Mouse (Mus musculus): ENCODE results near the gene Ceacam19.
A peak's percentile ranks its signal among the peaks of the same experiment; 100 is the strongest.
"Not testable (repeated sequence)": the region's sequence is repeated elsewhere in the genome, so short reads cannot be mapped to it uniquely, and the experiment has no call there.

Gene Ceacam19

GRCm38 (mm10) chr7:19887849-19888248, at the start of gene Ceacam19:
Gene Ceacam19, minus strand, starts transcription at chr7:19887965.
- no peak for DNase-seq (ENCODE audit: low read depth, low spot score)

DNA sequence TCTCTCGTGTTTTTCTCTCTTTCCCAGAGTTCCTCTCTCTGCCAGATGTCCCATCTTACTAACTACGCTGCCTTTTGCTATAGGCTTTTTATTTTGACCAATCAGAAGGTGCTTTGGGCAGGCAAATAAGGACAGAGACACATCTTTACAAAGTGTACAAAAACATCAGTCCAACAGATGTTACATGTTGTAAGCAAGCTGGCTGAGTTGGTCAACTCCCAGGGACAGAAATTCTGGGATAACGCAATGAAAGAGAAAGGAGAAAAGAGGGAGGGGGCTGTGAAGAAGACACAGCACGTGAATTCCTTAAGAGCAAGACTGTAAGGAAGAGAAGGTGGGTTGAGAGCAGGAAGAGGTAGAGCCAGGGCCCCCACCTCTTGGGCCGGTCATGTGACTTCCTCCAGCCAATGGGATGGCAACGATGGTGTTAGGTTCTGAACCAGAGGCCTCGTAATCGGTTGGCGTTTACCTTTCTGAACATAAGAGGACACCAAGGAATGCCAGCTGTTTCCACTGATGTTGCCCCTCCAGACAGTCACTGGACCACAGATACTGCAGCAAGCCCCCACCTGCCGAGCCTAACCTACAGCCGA, 49.6 kb upstream of the Ceacam19 start:
- DNase-seq (ENCODE audit: low read depth, low spot score) = peak; percentile 64

DNA sequence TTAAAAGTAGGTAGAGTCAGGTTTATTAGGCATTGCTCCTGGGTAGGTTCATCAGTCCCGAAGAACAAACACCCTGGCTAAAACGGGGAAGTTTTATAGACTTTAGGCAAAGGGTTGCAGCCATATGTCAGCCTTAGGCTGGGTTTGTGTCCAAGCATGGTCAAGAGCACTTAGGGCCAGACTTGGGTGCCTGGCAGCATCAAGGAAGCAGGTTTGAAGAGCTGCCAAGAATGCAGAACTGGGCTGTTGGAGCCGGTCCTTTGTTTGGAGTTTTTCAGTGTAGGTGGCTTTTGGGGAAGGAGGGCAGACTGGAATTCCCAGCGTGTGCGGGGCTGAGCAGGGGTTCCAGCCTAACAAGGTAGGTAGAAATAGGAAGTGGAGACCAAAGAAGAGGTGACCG, 48.2 kb upstream of the Ceacam19 start:
- no peak for DNase-seq (ENCODE audit: low read depth, low spot score)

- DNase-seq (ENCODE audit: low read depth, low spot score) = no peak
These were observed 47.5 kb upstream of the Ceacam19 start for GRCm38 (mm10) chr7:19935171-19935751.

- DNase-seq (ENCODE audit: low read depth, low spot score) = peak; percentile 75
These were observed 45.4 kb upstream of the Ceacam19 start for GRCm38 (mm10) chr7:19932877-19933809.

DNA sequence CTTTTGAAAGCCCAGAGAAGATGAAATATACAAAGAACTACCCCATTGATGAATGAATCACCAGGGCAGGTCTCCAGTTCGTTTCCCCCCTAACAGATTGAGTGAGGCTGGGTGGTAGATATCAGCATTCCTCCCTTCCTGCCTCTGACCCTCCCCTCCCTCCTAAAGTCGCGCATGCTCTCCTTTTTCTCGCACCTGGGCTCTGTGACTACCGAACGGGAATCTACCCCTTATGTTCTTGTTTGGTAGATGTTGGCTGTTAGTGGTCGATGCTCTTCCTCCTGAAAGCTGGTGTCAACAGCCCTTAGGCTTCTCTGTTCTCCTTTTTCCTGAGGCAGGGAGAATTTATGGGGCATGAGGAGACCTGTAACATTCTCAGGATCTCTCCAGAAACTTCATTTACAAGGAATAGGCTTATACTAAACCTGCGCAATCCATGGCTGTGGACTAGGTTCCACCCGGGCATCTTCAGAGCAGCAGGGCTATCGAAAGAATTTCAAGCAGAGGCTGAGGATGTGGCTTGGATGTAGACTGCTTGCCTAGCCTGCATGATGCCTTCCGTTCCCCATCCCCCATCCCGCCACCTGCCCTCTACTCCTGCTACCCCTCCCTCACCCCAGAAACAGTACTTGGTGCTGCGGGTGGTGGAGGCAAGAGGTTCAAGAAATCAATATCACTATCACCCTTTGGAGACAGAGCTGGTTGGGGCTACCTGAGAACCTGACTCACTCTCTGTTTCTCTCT, 44.5 kb upstream of the Ceacam19 start:
- peak; percentile 63 for DNase-seq (ENCODE audit: low read depth, low spot score)

- not testable (repeated sequence) for DNase-seq (ENCODE audit: low read depth, low spot score)
These were observed 42.7 kb upstream of the Ceacam19 start for GRCm38 (mm10) chr7:19930481-19930880.

DNA sequence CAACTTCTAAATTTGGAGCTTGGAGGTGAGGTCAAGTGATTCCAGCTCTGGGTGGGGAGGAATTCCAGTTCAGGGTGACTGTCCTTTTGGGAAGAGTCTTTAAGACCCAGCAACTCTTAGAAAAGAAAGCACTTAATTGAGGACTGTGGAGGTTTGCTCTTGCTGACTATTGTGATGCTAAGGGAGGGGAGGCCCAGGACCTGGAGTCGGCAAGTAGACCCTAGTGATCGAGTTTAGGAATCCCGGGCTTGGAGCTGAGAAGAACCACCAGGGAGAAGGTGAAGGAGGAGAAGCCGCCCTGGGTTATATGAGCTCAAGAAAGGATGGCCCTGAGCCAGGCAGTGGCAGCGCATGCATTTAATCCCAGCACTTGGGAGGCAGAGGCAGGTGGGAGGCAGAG, 40.7 kb upstream of the Ceacam19 start:
- DNase-seq (ENCODE audit: low read depth, low spot score) = peak; percentile 92

- no peak for DNase-seq (ENCODE audit: low read depth, low spot score)
These were observed 39.2 kb upstream of the Ceacam19 start for GRCm38 (mm10) chr7:19926849-19927480.

- no peak for DNase-seq (ENCODE audit: low read depth, low spot score)
These were observed 37.6 kb upstream of the Ceacam19 start for GRCm38 (mm10) chr7:19925376-19925775.

GRCm38 (mm10) chr7:19923797-19924196, 36.0 kb upstream of the Ceacam19 start:
- peak; percentile 63 for DNase-seq (ENCODE audit: low read depth, low spot score)

DNA sequence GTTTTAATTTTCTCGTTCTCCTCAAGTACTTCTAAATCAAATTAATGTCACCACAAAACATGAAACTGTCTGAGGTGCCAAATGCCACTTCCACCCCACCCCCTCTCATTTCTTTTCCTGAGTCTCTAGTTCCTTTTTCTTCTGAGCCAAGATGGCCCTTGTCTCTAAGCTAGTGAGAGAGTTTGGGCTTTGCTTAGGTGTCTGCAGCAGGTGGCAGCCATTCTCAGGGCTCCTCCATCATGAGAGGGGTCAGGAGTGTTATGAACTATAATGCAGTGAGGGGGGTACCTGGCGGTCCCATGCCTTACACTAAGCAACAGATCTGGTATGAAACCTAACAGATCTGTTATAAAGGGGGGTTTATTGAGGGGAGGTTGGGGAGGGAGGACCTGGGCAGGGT, 35.6 kb upstream of the Ceacam19 start:
- no peak for DNase-seq (ENCODE audit: low read depth, low spot score)

DNA sequence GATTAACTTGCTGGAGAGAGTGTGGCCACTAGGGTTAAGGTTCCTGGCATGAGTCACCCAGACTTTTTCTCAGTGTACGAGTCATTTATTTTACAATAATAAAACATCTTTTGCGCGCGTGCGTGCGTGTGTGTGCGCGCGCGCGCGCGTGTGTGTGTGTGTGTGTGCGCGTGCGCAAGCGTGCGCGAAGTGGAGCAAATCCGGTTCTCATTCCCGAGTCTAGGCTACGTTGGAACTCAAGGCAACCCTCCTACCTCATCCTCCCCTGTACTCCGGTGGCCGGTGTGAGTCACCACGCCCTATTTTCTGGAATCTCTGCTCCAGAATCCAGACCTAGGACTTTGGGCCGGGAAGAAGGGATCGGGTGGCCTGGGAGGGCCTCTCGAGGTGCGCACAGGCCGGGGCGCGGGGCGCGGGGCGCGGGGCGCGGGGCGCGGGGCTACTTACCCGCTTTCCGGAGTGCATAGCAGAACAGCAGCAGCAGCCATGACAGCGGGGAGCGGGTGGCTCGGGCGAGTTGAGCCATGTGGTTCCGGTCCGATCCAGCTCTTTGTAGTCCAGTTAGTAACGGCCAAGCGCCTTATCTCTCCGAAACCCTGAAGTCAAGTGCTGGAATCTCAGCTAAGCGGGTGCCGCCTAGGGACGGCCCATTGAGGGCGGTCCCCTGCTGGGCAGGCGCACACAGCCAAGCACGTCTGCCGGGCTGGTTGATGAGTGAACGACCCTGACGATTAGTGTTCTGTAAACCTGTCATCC, 32.9 kb upstream of the Ceacam19 start, which contains the start of gene Pvr:
Pvr (minus strand) TSS at position 655 of the 756 bp plus-strand sequence.
- peak; percentile 89 for DNase-seq (ENCODE audit: low read depth, low spot score)

DNA sequence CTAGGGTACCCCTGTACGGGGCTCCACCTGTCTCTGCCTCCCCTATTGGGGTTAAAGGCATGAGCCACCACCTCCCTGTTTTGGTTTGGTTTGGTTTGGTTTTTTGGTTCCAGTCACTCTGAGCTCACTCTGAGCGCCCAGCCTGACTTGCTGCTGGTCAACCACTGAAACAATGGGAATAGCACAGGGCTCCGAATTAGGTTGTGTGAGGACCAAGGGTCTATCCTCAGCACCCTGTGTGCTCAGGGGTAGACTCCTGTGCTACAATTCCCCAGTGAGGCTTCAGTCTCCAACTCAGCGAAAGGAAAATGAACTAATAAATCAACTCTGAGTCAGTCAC, 32.4 kb upstream of the Ceacam19 start:
- DNase-seq (ENCODE audit: low read depth, low spot score) = no peak

- no peak for DNase-seq (ENCODE audit: low read depth, low spot score)
These were observed 26.8 kb upstream of the Ceacam19 start for GRCm38 (mm10) chr7:19914558-19914957.

DNA sequence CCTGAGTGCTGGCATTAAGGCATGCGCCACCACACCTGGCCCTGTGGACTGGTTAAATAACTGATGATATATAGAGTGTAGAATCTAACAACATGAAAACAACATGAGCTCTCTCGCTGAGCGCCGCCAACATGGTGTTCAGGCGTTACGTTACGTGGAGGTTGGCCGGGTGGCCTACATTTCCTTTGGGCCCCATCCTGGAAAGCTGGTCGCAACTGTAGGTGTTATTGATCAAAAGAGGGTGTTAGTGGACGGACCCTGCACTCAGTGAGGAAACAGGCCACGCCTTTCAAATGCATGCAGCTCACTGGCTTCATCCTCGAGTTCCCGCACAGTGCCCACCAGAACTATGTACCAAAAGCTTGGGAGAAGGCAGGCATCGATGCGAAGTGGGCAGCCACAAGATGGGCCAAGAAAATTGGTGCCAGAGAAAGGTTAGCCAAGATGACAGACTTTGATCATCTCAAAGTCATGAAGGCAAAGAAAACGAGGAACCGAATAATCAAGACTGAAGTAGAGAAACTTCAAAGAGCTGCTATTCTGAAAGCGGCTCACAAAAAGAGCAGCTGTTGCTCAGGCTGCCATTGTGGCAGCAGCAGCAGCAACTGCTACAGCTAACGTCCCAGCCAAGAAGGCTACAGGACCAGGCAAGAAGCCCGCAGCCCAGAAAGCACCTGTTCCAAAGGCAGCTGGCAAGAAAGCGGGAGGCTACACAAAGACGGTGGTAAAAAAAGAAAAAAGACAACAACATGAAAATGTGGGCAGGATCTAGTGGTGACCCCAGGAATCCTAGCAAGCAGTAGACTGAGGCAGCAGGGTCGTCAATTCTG, 24.1 kb upstream of the Ceacam19 start:
- no peak for DNase-seq (ENCODE audit: low read depth, low spot score)

GRCm38 (mm10) chr7:19911292-19911658, 23.5 kb upstream of the Ceacam19 start:
- no peak for DNase-seq (ENCODE audit: low read depth, low spot score)

DNA sequence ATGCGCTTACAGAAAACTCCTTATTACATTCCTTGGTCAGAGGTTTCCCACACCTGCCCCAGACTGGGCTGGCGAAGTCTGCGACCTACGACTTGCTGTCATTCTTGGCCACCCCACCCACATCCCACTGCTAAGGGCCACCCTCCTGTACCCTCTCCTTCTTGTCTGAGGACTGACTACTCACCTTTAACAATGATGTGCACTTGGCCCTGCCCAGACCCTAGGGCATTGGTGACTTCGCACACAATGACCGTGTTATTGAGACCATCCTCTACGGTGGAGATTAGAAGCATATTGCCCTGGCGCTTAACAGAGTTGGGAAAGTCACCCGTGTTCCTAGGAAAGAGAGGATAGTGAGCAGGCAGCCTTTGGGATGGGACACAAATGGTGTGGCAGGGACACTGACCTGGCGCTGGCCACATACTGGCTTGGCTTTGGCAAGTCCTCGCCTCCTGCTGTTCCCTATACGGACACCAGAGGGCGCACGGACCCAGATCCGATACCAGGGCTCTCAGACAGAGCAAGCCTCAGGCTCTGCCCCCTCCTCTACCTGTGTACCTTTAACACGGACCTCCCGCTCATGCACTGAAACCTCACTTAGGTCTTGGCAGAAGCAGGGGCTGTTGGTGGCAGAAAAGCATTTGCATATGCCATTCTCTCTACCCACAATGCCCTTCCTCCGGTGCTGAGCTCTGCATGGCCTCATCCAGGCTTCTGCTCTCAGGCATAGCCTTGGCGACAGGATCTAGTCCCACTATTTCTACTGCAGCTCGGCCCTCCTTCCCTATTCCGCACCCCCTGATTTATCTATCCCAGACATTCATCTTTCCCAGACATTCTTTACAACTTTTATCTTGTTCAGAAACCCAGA, 22.9 kb upstream of the Ceacam19 start:
- DNase-seq (ENCODE audit: low read depth, low spot score) = peak; percentile 68

- no peak for DNase-seq (ENCODE audit: low read depth, low spot score)
These were observed 2.1 kb upstream of the Ceacam19 start for GRCm38 (mm10) chr7:19889881-19890280.
